Mouse (Mus musculus) G1E (cell line): ENCODE measurements around the gene C130032M10Rik. TPM values are rescaled to one million over a fixed set of nuclear protein-coding genes. Genes with fewer than 3 reads are reported as not detected.
A peak's percentile ranks its signal among the peaks of the same experiment; 100 is the strongest.

ENCODE experiments used
- ATAC-seq: 2 replicates; pipeline ENCODE4 v1.8.0; 2016; ENCODE audit warnings: mild to moderate bottlenecking; ENCODE audit not compliant: insufficient number of reproducible peaks, poor library complexity, low FRiP score, severe bottlenecking; ENCODE audit errors: extremely low read depth
- DNase-seq: peaks from one replicate; pipeline ENCODE4 v3.0.0; 2012; ENCODE audit warnings: low spot score
- H3K27me3 ChIP-seq: 2 replicates; pipeline ENCODE4 v1.6.1; 2012; ENCODE audit warnings: mild to moderate bottlenecking, low read length, inconsistent platforms; ENCODE audit not compliant: insufficient read depth
- H3K36me3 ChIP-seq: replicated peaks from 2 replicates; pipeline ENCODE3; 2012; ENCODE audit warnings: mild to moderate bottlenecking, inconsistent platforms
- H3K4me1 ChIP-seq: 2 replicates; pipeline ENCODE4 v1.6.1; 2012; ENCODE audit warnings: low read depth, low read length, inconsistent platforms, mixed read lengths; ENCODE audit not compliant: insufficient read depth
- H3K4me3 ChIP-seq: 2 replicates; pipeline ENCODE4 v1.5.1; 2012; ENCODE audit warnings: low read depth, mild to moderate bottlenecking, inconsistent platforms, low read length, moderate library complexity, mixed read lengths
- H3K9me3 ChIP-seq: replicated peaks from 2 replicates; pipeline ENCODE4 v1.6.1; 2012; ENCODE audit warnings: inconsistent platforms
- CTCF ChIP-seq: IDR thresholded peaks from 2 replicates; pipeline ENCODE4 v1.5.1; 2012; ENCODE audit warnings: low read depth, low read length, inconsistent platforms, mixed read lengths
- GATA1 ChIP-seq: IDR thresholded peaks from 2 replicates; pipeline ENCODE4 v1.6.1; 2012; ENCODE audit warnings: borderline replicate concordance, low read length, inconsistent platforms, mixed read lengths
- GATA2 ChIP-seq: IDR thresholded peaks from 2 replicates; pipeline ENCODE4 v1.6.1; 2012; ENCODE audit warnings: low read depth, low read length, inconsistent platforms, borderline replicate concordance
- POLR2AphosphoS5 ChIP-seq: IDR thresholded peaks from 2 replicates; pipeline ENCODE4 v1.6.1; 2012; ENCODE audit warnings: low read depth, low read length, inconsistent platforms; ENCODE audit not compliant: insufficient replicate concordance
- TAL1 ChIP-seq: conservative IDR thresholded peaks from 2 replicates; pipeline ENCODE4 v1.6.1; 2012; ENCODE audit warnings: low read depth, low read length, inconsistent platforms, mixed read lengths
- polyA plus RNA-seq: library from polyadenylated mRNA; stranded (reverse); fragments of >175 nt; gene quantifications from 2 replicates; pipeline ENCODE4 v1.2.3, GENCODE M21; 2012
- total RNA-seq, 2 experiments: library from RNA; stranded (forward) in 1 of 2; stranded (reverse) in 1 of 2; fragments of 200-1000 nt in 1 of 2; fragments of >200 nt in 1 of 2; fragmentation: Nextera tagmentation in 1 of 2; gene quantifications; 2 replicates each; pipeline ENCODE4 v1.2.3; 2014 to 2017

Gene C130032M10Rik
- total and polyA plus RNA-seq, 3 experiments = not detected

- TF ChIP-seq CTCF (no peak), TAL1 (no peak), GATA2 (no peak), GATA1 (no peak), POLR2AphosphoS5 (no peak)
- H3K4me1 ChIP-seq = peaks cover 22% of the 10 kb centered on the region
- H3K36me3 ChIP-seq = no peaks in the 10 kb centered on the region
- DNase-seq = no peak
- no peaks in the 10 kb centered on the region for H3K9me3 ChIP-seq
- no peak for ATAC-seq
- H3K4me3 ChIP-seq = no peak overlapping the region
- peaks cover 12% of the 10 kb centered on the region for H3K27me3 ChIP-seq
Observed at GRCm38 (mm10) chr9:114501111-114501510, 14.4 kb upstream of the C130032M10Rik start.

- H3K4me3 ChIP-seq = no peak overlapping the region
- peaks cover 10% of the 10 kb centered on the region for H3K27me3 ChIP-seq
- no peaks in the 10 kb centered on the region for H3K36me3 ChIP-seq
- DNase-seq (no peak), ATAC-seq (no peak)
- H3K4me1 ChIP-seq = peaks cover 22% of the 10 kb centered on the region
- H3K9me3 ChIP-seq = no peaks in the 10 kb centered on the region
- TF ChIP-seq GATA1 (no peak), TAL1 (no peak)
Observed at GRCm38 (mm10) chr9:114501913-114502312, 13.6 kb upstream of the C130032M10Rik start.

- no peaks in the 10 kb centered on the region for H3K9me3 ChIP-seq
- peaks cover 10% of the 10 kb centered on the region for H3K27me3 ChIP-seq
- H3K4me1 ChIP-seq = peaks cover 22% of the 10 kb centered on the region
- H3K4me3 ChIP-seq = no peak overlapping the region
- H3K36me3 ChIP-seq = no peaks in the 10 kb centered on the region
- DNase-seq (no peak), ATAC-seq (peak; percentile 36)
- TF ChIP-seq TAL1 = 0 out of 2 replicates have a peak, but pooled peaks have one; percentile 9
- no peak for TF ChIP-seq GATA1
Observed at GRCm38 (mm10) chr9:114502711-114503427, 12.6 kb upstream of the C130032M10Rik start.

GRCm38 (mm10) chr9:114504816-114505215 is 10.7 kb upstream of the C130032M10Rik start, which contains the start of gene Ccr4:
Gene Ccr4, minus strand, starts transcription at chr9:114504916.
- H3K4me3 ChIP-seq = no peak within 1 kb of the TSS
- peaks cover 10% of the 10 kb centered on the region for H3K27me3 ChIP-seq
- no peak for ATAC-seq
- peaks cover 22% of the 10 kb centered on the region for H3K4me1 ChIP-seq
- no peak for DNase-seq
- no peak for TF ChIP-seq CTCF
- TF ChIP-seq POLR2AphosphoS5 = no peak
- TF ChIP-seq GATA2 = no peak
- no peak for TF ChIP-seq TAL1
- H3K9me3 ChIP-seq = no peaks in the 10 kb centered on the region
- no peaks in the 10 kb centered on the region for H3K36me3 ChIP-seq

GRCm38 (mm10) chr9:114506564-114506963 is 8.9 kb upstream of the C130032M10Rik start:
- no peak for ATAC-seq
- Histone ChIP-seq H3K4me1 (peaks cover 11% of the 10 kb centered on the region), H3K4me3 (no peak overlapping the region), H3K36me3 (no peaks in the 10 kb centered on the region), H3K27me3 (peaks cover 10% of the 10 kb centered on the region), H3K9me3 (no peaks in the 10 kb centered on the region)
- no peak for DNase-seq
- TF ChIP-seq CTCF (no peak), POLR2AphosphoS5 (no peak), TAL1 (no peak)

GRCm38 (mm10) chr9:114507421-114507820 is 8.1 kb upstream of the C130032M10Rik start:
- Histone ChIP-seq H3K4me3 (no peak overlapping the region), H3K36me3 (no peaks in the 10 kb centered on the region), H3K9me3 (peaks cover under 1% of the 10 kb centered on the region; the same call in 1 of the 2 replicates), H3K4me1 (peaks cover 10% of the 10 kb centered on the region), H3K27me3 (peaks cover 9% of the 10 kb centered on the region)
- TF ChIP-seq TAL1 (no peak), POLR2AphosphoS5 (no peak), GATA2 (no peak), GATA1 (no peak), CTCF (no peak)
- DNase-seq (no peak), ATAC-seq (no peak)

GRCm38 (mm10) chr9:114509785-114510184 is 5.7 kb upstream of the C130032M10Rik start:
- peaks cover 3% of the 10 kb centered on the region; the same call in 1 of the 2 replicates for H3K27me3 ChIP-seq
- ATAC-seq = no peak
- H3K4me3 ChIP-seq = no peak overlapping the region

More at GRCm38 (mm10) chr9:114509785-114510184, 5.7 kb upstream of the C130032M10Rik start:
- H3K4me1 ChIP-seq = no peaks in the 10 kb centered on the region
- no peaks in the 10 kb centered on the region for H3K36me3 ChIP-seq
- TF ChIP-seq TAL1 (no peak), CTCF (no peak)
- peaks cover 16% of the 10 kb centered on the region for H3K9me3 ChIP-seq
- no peak for DNase-seq
